Mouse (Mus musculus): ENCODE data around the gene Calr3.

The Calr3 gene

GRCm38 (mm10) chr8:72434952-72435351 lies 8.7 kb downstream of the Calr3 start:
- DNase-seq = peak; percentile 59 to 66

- no peak for DNase-seq
Measured at GRCm38 (mm10) chr8:72429676-72430075, 14.0 kb downstream of the Calr3 start.

GRCm38 (mm10) chr8:72422926-72423325 lies 20.7 kb downstream of the Calr3 start:
- peak; percentile 22 to 39 for DNase-seq

GRCm38 (mm10) chr8:72421362-72422335 lies 22.0 kb downstream of the Calr3 start, which contains the start of gene Eps15l1:
Eps15l1 (minus strand) TSS chr8:72421460.
- DNase-seq = peak; percentile 100

- DNase-seq = peak; percentile 65 to 78
Measured at GRCm38 (mm10) chr8:72420571-72421361, 22.9 kb downstream of the Calr3 start.

GRCm38 (mm10) chr8:72418073-72418472 lies 25.6 kb downstream of the Calr3 start:
- no peak for DNase-seq

- no peak for DNase-seq
Measured at GRCm38 (mm10) chr8:72415252-72415651, 28.4 kb downstream of the Calr3 start.

GRCm38 (mm10) chr8:72413839-72414238 lies 29.8 kb downstream of the Calr3 start:
- no peak for DNase-seq

- DNase-seq = no peak
Measured at GRCm38 (mm10) chr8:72409443-72409842, 34.2 kb downstream of the Calr3 start.

- no peak for DNase-seq
Measured at GRCm38 (mm10) chr8:72407878-72408277, 35.8 kb downstream of the Calr3 start.

GRCm38 (mm10) chr8:72402981-72403380 lies 40.7 kb downstream of the Calr3 start:
- DNase-seq = no peak

GRCm38 (mm10) chr8:72401381-72401780 lies 42.3 kb downstream of the Calr3 start:
- DNase-seq = no peak

- no peak for DNase-seq
Measured at GRCm38 (mm10) chr8:72385737-72386136, 57.9 kb downstream of the Calr3 start.

- DNase-seq = peak; percentile 19 to 33
Measured at GRCm38 (mm10) chr8:72382395-72382794, 61.3 kb downstream of the Calr3 start.

GRCm38 (mm10) chr8:72380656-72381055 lies 63.0 kb downstream of the Calr3 start:
- no peak for DNase-seq

GRCm38 (mm10) chr8:72376900-72377299 lies 66.8 kb downstream of the Calr3 start:
- no peak for DNase-seq

GRCm38 (mm10) chr8:72376309-72376708 lies 67.4 kb downstream of the Calr3 start:
- DNase-seq = no peak

- no peak for DNase-seq
Measured at GRCm38 (mm10) chr8:72375161-72375560, 68.5 kb downstream of the Calr3 start.

Measured in kidney, postnatal 4 days (tissue).